Mouse (Mus musculus) forebrain, embryonic 12.5 days (tissue): Measurements from ENCODE around the gene Pifo. TPM values are rescaled to one million over a fixed set of nuclear protein-coding genes. Genes with fewer than 3 reads are reported as not detected.
"Not testable (repeated sequence)": the region's sequence is repeated elsewhere in the genome, so short reads cannot be mapped to it uniquely, and the experiment has no call there.

Experiments
- ATAC-seq: fragments of 200-750 bp; cut with Nextera tagmentation; 2 replicates; pipeline ENCODE4 v1.8.0; 2017; ENCODE audit warnings: moderate TSS enrichment; ENCODE audit not compliant: low FRiP score
- H3K27ac ChIP-seq: fragments of 300-500 bp; sonication (generic); 2 replicates; pipeline ENCODE4 v1.5.1; 2016; ENCODE audit warnings: mild to moderate bottlenecking
- H3K27me3 ChIP-seq: fragments of 300-500 bp; sonication (generic); 2 replicates; pipeline ENCODE4 v1.6.1; 2016; ENCODE audit warnings: mild to moderate bottlenecking
- H3K36me3 ChIP-seq: fragments of 300-500 bp; sonication (generic); replicated peaks from 2 replicates; pipeline ENCODE4 v1.6.1; 2016; ENCODE audit warnings: mild to moderate bottlenecking
- H3K4me1 ChIP-seq: fragments of 300-500 bp; sonication (generic); 2 replicates; pipeline ENCODE4 v1.6.1; 2016
- H3K4me2 ChIP-seq: fragments of 300-500 bp; sonication (generic); 2 replicates; pipeline ENCODE4 v1.6.1; 2016; ENCODE audit warnings: mild to moderate bottlenecking, moderate library complexity
- H3K4me3 ChIP-seq: fragments of 300-500 bp; sonication (generic); replicated peaks from 2 replicates; pipeline ENCODE4 v1.5.1; 2016; ENCODE audit warnings: mild to moderate bottlenecking
- H3K9ac ChIP-seq: fragments of 300-500 bp; sonication (generic); 2 replicates; pipeline ENCODE4 v1.6.1; 2016; ENCODE audit warnings: mild to moderate bottlenecking
- H3K9me3 ChIP-seq: fragments of 300-500 bp; sonication (generic); 2 replicates; pipeline ENCODE4 v1.6.1; 2016
- whole genome bisulfite sequencing: fragments of 180-500 bp; shearing (Covaris S2); methylation state at CpG from one replicate; pipeline ENCODE4 v1.1.7; 2016; 5-methylcytosine and 5-hydroxymethylcytosine counted together
- polyA plus RNA-seq: library from polyadenylated mRNA; unstranded; fragments of >200 nt; fragmentation: Nextera tagmentation; extraction: Ambion mirVana; gene quantifications from 2 replicates; pipeline ENCODE4 v1.2.1, GENCODE M21; 2016

Gene Pifo
- polyA plus RNA-seq = 0.91 and 3.1 TPM in 2 replicates

DNA sequence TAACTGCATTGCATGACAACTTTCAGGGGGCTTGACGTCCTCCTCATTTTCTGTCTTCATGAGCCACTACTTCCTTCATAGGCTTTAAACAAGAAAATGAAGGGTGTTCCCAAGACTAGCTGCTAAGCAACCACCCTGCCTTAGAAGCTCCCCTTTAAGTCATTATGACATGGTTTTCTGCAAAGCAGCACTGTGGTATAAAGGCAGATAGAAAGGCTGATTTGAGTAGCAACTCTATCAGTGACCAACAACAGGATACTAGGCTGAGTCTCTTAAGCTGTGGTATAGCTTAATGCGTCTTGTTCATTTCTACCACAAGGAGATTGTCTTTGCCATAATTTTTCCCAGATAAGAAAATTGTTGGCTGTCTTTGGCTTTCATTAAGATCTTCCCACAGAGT lies at the start of gene Pifo:
Gene Pifo (minus strand): TSS at position 101 of the 400 bp plus-strand sequence.
- ATAC-seq = no peak
- 85% methylated on average over 2 of the region's 2 CpGs for WGBS

DNA sequence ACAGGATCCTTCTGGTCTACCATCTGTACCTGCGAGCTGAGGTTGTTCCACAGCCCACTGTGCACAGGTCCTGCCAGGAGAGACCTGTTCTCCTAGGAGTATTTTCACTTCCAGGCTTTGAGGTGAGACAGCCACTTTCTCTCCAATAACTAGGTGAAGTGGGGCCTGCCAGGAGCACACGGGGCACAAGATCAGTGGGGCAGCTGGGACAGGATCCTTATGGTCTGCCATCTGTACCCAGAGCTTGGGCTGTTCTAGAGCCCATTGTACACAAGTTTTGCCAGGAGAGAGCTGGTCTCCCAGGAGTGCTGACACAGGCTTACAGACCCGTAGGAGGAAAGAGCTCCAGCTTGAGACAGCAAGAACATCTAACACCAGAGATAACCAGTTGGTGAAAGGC lies 43.5 kb upstream of the Pifo start:
- H3K4me3 ChIP-seq = no peak overlapping the region
- no peaks in the 10 kb centered on the region for H3K27me3 ChIP-seq
- H3K36me3 ChIP-seq = no peaks in the 10 kb centered on the region
- WGBS = 92% methylated on average over 3 of the region's 3 CpGs
- no peak overlapping the region for H3K4me2 ChIP-seq
- H3K9me3 ChIP-seq = no peaks in the 10 kb centered on the region
- H3K27ac ChIP-seq = no peak overlapping the region
- no peaks in the 10 kb centered on the region for H3K4me1 ChIP-seq
- ATAC-seq = no peak
- no peak overlapping the region for H3K9ac ChIP-seq

More for the DNA sequence above, at the start of gene Pifo:
- Histone ChIP-seq H3K36me3 (no peaks in the 10 kb centered on the region), H3K4me3 (no peak within 1 kb of the TSS), H3K27me3 (no peaks in the 10 kb centered on the region), H3K9ac (no peak within 1 kb of the TSS), H3K4me2 (no peak within 1 kb of the TSS), H3K9me3 (no peaks in the 10 kb centered on the region), H3K27ac (no peak within 1 kb of the TSS), H3K4me1 (no peaks in the 10 kb centered on the region)

DNA sequence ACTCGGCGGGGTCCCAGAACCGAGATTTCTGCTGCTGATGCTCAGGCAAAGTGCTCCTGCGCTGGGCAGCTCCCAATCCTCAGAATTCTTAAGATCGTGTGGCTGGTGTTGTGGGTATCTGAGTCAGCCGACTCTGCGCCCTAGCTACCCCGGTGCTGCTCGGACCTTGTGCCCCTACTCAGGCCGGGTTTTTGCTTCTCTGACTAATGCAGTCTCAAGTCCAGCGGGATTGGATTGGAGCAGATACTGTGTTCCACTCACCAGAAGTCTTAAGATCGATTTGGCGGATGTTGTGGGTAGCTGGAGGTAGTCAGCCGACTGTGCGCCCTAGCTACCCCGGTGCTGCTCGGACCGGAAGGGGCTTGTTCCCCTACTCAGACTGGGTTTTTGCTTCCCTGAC lies 37.5 kb upstream of the Pifo start:
- no peaks in the 10 kb centered on the region for H3K9me3 ChIP-seq
- WGBS = 79% methylated on average over 18 of the region's 18 CpGs
- H3K27ac ChIP-seq = no peak overlapping the region
- no peaks in the 10 kb centered on the region for H3K27me3 ChIP-seq
- H3K4me3 ChIP-seq = no peak overlapping the region
- no peak for ATAC-seq
- H3K4me2 ChIP-seq = no peak overlapping the region
- no peaks in the 10 kb centered on the region for H3K4me1 ChIP-seq
- H3K9ac ChIP-seq = no peak overlapping the region
- no peaks in the 10 kb centered on the region for H3K36me3 ChIP-seq

DNA sequence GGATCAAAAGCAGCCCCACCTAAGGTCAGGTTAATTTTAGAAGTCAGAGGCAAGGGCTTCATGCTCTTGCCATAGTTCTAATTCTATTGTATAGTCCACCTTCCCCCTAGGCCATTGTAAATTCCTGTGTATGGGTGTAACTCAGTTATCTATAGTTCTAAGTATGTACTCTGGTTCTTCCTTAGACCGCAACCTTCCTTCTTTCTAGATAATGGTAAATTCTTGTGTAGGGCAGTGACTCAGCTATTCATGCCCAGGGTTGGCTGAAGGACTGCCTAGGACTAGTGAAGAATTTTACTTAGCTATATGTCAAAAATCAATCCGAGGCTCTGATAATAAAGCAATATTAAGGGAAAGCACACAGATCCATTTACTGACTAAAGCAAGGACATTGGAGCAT lies 25.9 kb upstream of the Pifo start:
- 90% methylated on average over 2 of the region's 2 CpGs for WGBS
- Histone ChIP-seq H3K36me3 (no peaks in the 10 kb centered on the region), H3K27me3 (no peaks in the 10 kb centered on the region), H3K9me3 (no peaks in the 10 kb centered on the region), H3K4me3 (no peak overlapping the region), H3K27ac (no peak overlapping the region), H3K9ac (no peak overlapping the region), H3K4me2 (no peak overlapping the region), H3K4me1 (no peaks in the 10 kb centered on the region)
- ATAC-seq = no peak

DNA sequence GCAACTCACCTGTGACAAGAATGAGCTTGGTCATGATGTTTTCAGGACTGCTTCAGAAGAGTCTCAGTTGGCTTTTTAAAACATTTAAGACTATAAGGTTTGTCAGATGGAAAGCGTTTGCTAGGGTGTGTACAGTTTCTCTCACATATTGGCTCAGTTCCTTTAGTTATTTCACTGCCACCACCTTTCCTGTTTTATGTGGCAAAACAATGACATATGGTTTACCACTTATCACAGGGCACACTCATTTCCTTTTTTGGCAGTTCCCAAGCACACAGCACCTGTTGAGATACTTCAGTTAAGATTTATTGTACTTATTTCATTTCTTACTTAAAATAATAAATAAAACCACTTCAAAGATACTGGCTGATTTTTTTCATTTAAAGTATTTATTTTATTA lies 18.3 kb upstream of the Pifo start, which contains the start of gene Chil5:
Gene Chil5 (minus strand): TSS at position 34 of the 400 bp plus-strand sequence.
- H3K9ac ChIP-seq = no peak within 1 kb of the TSS
- no peak for ATAC-seq
- H3K27me3 ChIP-seq = no peaks in the 10 kb centered on the region
- H3K4me2 ChIP-seq = no peak within 1 kb of the TSS
- no peaks in the 10 kb centered on the region for H3K4me1 ChIP-seq
- H3K4me3 ChIP-seq = no peak within 1 kb of the TSS
- H3K9me3 ChIP-seq = no peaks in the 10 kb centered on the region
- 94% methylated on average over 1 of the region's 1 CpGs for WGBS
- H3K36me3 ChIP-seq = no peaks in the 10 kb centered on the region
- no peak within 1 kb of the TSS for H3K27ac ChIP-seq

DNA sequence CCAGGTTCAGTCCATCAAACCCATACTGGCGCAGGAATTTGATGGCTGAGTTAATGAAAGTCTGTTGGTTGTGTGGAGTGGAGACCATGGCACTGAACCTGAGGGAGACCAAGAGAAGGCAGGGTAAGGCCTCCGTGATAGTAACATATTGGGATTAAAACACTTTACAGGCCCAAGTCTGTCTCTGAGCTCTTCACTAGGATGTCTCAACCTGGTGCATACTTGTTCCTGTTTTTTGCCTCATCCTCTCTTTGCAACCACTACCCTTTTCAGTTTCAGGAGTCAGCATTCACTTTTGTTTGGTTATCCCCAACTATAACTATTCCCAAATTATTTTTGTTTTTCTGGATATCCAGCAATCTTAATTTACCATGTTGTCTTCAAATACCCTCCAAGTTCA lies 9.7 kb upstream of the Pifo start:
- H3K27me3 ChIP-seq = no peaks in the 10 kb centered on the region
- no peak overlapping the region for H3K27ac ChIP-seq
- H3K36me3 ChIP-seq = no peaks in the 10 kb centered on the region
- H3K9me3 ChIP-seq = no peaks in the 10 kb centered on the region
- H3K4me3 ChIP-seq = no peak overlapping the region
- ATAC-seq = no peak
- no peak overlapping the region for H3K9ac ChIP-seq
- H3K4me2 ChIP-seq = no peak overlapping the region
- no peaks in the 10 kb centered on the region for H3K4me1 ChIP-seq
- 87% methylated on average over 2 of the region's 2 CpGs for WGBS

DNA sequence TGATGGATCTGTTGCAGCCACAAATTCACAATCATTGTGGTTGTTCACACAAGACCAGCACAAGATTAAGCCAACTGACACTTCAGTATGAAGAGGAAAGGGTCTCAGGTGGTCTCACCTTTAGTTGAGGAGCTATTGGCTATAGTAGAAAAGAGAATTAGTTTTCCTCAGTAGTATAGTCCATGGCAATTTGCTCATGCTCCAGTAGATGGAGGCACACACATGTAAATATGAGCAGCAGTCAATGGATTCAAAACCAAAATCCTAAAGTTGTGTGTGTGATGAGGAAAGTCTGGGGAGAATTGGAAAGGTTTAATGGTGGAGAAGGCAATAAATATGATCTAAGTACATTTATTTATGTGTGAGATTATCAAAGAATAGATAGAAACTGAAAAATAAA lies 7.4 kb upstream of the Pifo start:
- Histone ChIP-seq H3K4me1 (no peaks in the 10 kb centered on the region), H3K9me3 (no peaks in the 10 kb centered on the region), H3K27me3 (no peaks in the 10 kb centered on the region), H3K27ac (no peak overlapping the region), H3K36me3 (no peaks in the 10 kb centered on the region), H3K4me2 (no peak overlapping the region), H3K9ac (no peak overlapping the region), H3K4me3 (no peak overlapping the region)
- ATAC-seq = no peak

DNA sequence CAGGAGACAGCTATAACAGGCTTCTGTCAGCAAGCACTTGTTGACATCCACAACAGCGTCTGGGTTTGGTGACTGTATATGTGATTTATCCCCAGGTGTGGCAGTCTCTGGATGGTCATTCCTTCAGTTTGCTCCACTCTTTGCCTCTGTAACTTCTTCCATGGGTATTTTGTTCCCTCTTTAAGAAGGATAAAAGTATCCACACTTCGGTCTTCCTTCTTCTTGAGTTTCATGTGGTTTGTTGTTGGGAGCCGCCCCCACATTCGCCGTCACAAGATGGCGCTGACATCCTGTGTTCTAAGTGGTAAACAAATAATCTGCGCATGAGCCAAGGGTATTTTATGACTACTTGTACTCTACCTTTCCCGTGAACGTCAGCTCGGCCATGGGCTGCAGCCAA lies 11.1 kb downstream of the Pifo start:
- not testable (repeated sequence) for H3K4me2 ChIP-seq, H3K9ac ChIP-seq, H3K4me1 ChIP-seq, H3K27me3 ChIP-seq, H3K4me3 ChIP-seq, ATAC-seq, H3K9me3 ChIP-seq, H3K27ac ChIP-seq, H3K36me3 ChIP-seq
- 72% methylated on average over 10 of the region's 10 CpGs for WGBS

DNA sequence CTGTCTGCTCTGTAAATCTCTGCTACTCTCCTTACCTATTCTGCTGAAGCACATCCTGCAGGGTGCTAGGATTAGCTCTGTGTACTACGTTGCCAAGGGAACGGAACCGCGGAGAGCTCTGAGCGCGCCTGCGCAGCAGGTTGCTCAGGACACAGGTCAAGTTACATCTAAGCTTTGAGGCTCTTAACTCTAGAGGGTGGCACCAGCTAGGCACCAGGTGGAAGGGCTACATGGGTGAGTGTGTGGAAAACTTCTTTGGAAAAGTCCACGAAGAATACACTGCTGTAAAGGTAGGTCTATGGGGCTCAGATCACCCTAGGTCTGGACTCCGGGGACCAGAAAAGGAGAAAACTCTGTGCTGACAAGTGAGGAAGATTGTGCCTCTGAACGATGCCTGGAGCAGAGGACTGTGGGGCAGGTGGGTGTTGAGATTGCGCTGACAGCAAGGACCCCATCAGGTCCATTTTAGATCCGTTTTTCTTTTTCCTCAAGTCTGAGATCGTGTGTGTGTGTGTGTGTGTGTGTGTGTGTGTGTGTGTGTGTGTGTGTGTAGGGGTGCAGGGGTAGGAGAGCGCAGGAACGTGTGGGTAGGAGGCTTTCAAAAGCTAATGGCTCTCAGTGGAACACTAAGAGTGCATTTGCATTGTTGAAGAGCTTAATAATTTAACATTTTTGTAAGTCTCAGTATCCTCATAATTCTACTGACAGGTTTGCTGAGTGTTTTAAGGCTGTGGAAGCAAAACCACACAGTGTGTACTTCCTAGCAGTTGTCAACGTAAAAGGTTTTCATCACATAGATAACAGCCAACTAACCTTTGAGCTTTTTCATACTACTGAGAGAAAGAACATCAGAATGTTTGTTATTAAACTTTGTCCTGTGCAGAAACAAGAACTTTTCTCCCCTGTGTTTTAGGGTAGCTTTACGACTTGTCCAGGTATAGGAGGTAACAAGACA lies 12.8 kb downstream of the Pifo start:
- Histone ChIP-seq H3K27me3 (0 out of 2 replicates have a peak, but pooled peaks cover 3% of the 10 kb centered on the region), H3K27ac (no peak overlapping the region), H3K4me1 (peaks cover 10% of the 10 kb centered on the region), H3K36me3 (no peaks in the 10 kb centered on the region), H3K4me3 (peak overlapping the region; percentile 25), H3K4me2 (peak overlapping the region; percentile 52), H3K9me3 (no peaks in the 10 kb centered on the region), H3K9ac (no peak overlapping the region)
- WGBS = 20% methylated on average over 17 of the region's 17 CpGs
- ATAC-seq = peak; percentile 91

DNA sequence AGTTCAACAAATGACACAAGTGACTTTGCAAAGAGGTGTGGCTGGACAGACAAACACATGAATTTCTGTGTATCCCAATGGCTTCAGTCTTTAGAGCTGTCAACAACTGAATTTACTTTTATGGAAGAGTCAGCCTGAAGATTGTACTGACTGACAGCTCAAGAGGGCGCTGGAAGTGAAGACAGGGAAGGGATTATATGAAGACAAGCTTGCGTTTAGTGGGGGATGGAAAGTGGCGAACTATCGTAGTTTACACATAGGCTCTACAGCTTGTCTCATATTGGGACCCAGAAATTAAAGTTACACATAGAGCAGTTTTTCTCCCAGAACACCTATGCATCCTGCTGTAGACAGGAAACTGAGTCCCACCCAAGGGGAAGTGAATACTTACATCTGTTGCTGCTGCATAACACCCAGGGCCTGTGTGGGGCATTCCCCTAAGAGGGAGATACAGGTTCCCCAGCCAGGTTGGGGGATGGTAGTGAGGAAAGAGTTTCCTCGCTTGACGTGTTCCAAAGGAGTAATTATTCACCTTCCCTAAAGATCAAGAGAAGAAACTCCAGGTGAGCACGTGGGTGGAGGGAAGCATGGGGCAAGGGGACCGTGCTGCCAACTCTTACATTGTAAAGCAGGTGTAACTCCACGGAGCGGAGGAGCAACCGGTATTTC lies 13.6 kb downstream of the Pifo start:
- Histone ChIP-seq H3K4me1 (peaks cover 10% of the 10 kb centered on the region), H3K9ac (no peak overlapping the region), H3K9me3 (no peaks in the 10 kb centered on the region), H3K27me3 (0 out of 2 replicates have a peak, but pooled peaks cover 3% of the 10 kb centered on the region), H3K36me3 (no peaks in the 10 kb centered on the region), H3K4me3 (peak overlapping the region; percentile 25), H3K4me2 (peak overlapping the region; percentile 52), H3K27ac (no peak overlapping the region)
- ATAC-seq = peak; percentile 68; the same call in 1 of the 2 replicates
- 19% methylated on average over 11 of the region's 11 CpGs for WGBS

DNA sequence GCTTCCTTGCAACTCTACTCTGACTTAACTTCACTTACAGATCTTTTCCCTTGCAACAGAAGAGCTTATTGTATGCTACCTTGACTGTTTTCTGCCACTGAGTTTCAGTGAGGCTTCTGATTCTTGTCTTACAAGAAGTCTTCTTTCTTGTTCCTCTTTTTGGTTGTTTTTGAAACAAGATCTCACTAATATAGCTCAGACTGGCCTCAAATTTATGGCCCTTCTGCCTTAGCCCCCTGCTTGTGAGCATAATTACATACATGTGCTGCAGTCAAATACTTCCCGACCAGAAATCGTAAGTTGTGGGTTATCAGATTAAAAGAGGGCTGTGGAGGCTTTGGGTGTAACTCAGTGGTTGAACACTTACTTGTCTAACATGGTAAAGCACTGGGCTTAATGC lies 19.7 kb downstream of the Pifo start:
- Histone ChIP-seq H3K4me2 (no peak overlapping the region), H3K4me1 (no peaks in the 10 kb centered on the region), H3K9ac (no peak overlapping the region), H3K4me3 (no peak overlapping the region), H3K27me3 (no peaks in the 10 kb centered on the region), H3K27ac (no peak overlapping the region), H3K9me3 (no peaks in the 10 kb centered on the region), H3K36me3 (no peaks in the 10 kb centered on the region)
- WGBS = 83% methylated on average over 2 of the region's 2 CpGs
- ATAC-seq = no peak

DNA sequence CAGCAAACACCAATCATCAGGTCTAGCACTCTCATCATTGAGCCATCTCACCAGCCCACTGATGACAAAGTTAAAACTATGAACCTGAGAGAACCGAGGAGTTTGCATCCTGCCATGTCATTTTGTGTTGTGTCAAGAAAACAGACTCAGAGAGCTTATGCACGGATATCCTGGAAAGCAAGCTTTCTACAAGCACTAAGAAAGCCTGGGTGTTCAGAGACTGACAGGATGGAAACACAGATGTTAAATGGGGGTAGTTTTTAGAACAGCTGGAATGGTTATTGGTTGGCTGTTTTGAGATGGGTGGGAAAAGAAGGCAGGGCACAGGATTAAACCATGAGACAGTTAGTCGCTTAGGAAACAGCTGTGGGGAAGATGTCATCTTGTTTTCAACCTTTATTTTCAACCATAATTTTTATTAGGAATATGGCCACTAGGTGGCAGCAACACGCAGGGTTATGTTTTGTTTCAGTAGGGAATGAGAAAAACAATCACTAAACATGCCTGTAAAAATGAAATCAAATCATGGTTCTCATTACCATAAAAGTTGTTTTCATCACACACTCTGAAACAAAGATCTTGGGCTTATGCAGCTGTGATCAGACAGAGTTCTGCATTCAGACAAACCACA lies 22.7 kb downstream of the Pifo start:
- Histone ChIP-seq H3K4me2 (no peak overlapping the region), H3K9ac (no peak overlapping the region), H3K4me1 (no peaks in the 10 kb centered on the region), H3K27me3 (no peaks in the 10 kb centered on the region), H3K9me3 (no peaks in the 10 kb centered on the region), H3K36me3 (no peaks in the 10 kb centered on the region), H3K27ac (no peak overlapping the region), H3K4me3 (no peak overlapping the region)
- peak; percentile 14; the same call in 1 of the 2 replicates for ATAC-seq
- WGBS = 35% methylated on average over 4 of the region's 4 CpGs
